Mouse (Mus musculus): ENCODE results near the gene Midn.

DNA sequence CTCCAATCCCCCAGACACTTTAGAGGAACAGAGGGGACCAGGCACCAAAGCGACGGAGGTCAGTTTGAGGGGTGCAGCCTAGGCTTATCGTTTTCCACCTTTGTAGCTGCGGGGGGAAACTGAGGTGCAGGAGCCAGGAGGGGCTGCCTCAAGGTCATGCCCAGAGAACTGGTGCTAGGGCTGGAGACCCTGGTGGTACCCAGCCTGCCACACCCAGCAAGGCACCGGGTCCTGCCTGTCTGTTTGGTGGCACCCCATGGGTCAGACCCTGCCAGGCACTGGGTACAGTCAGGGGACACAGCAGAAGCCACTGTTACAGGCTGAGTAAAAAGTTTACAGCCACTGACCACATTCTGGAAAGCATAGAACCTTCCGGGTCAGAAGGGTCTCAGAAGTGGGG is 32.2 kb downstream of the Midn start:
- no peak for TF ChIP-seq POLR2A (IDR thresholded peaks at IDR 0.05; ENCODE audit: extremely low read depth, insufficient read depth, low read length)
- TF ChIP-seq CTCF (IDR thresholded peaks at IDR 0.05; ENCODE audit: low read depth, low read length): no peak

Measured in liver, adult 2 months (tissue).